Mouse (Mus musculus) intestine, embryonic 15.5 days (tissue): ENCODE data around the gene Elf2. TPM values are rescaled to one million over a fixed set of nuclear protein-coding genes. Genes with fewer than 3 reads are reported as not detected.
"Not testable (repeated sequence)": the region's sequence is repeated elsewhere in the genome, so short reads cannot be mapped to it uniquely, and the experiment has no call there.

Experiments used
- ATAC-seq: fragments of 200-750 bp; cut with Nextera tagmentation; 2 replicates; pipeline ENCODE4 v1.8.0; 2017; ENCODE audit warnings: moderate TSS enrichment, moderate library complexity
- H3K27ac ChIP-seq: fragments of 300-500 bp; sonication (generic); 2 replicates; pipeline ENCODE4 v1.5.1; 2015; ENCODE audit warnings: mild to moderate bottlenecking, inconsistent platforms
- H3K27me3 ChIP-seq: fragments of 300-500 bp; sonication (generic); replicated peaks from 2 replicates; pipeline ENCODE4 v1.6.1; 2015; ENCODE audit warnings: inconsistent platforms
- H3K36me3 ChIP-seq: fragments of 300-500 bp; sonication (generic); 2 replicates; pipeline ENCODE4 v1.6.1; 2015; ENCODE audit warnings: inconsistent platforms
- H3K4me1 ChIP-seq: fragments of 300-500 bp; sonication (generic); replicated peaks from 2 replicates; pipeline ENCODE4 v1.6.1; 2015; ENCODE audit warnings: inconsistent platforms
- H3K4me2 ChIP-seq: fragments of 300-500 bp; sonication (generic); replicated peaks from 2 replicates; pipeline ENCODE4 v1.6.1; 2015; ENCODE audit warnings: mild to moderate bottlenecking, inconsistent platforms
- H3K4me3 ChIP-seq: fragments of 300-500 bp; sonication (generic); replicated peaks from 2 replicates; pipeline ENCODE4 v1.5.1; 2015; ENCODE audit warnings: inconsistent platforms
- H3K9ac ChIP-seq: fragments of 300-500 bp; sonication (generic); 2 replicates; pipeline ENCODE4 v1.6.1; 2015; ENCODE audit warnings: inconsistent platforms
- H3K9me3 ChIP-seq: fragments of 300-500 bp; sonication (generic); 2 replicates; pipeline ENCODE4 v1.6.1; 2016; ENCODE audit warnings: inconsistent platforms
- WGBS: fragments of 180-500 bp; shearing (Covaris S2); methylation state at CpG from one replicate; pipeline ENCODE4 v1.1.7; 2015; 5-methylcytosine and 5-hydroxymethylcytosine counted together
- polyA plus RNA-seq: library from polyadenylated mRNA; unstranded; fragments of >200 nt; fragmentation: Nextera tagmentation; extraction: Ambion mirVana; gene quantifications from 2 replicates; pipeline ENCODE4 v1.2.1, GENCODE M21; 2015

Gene Elf2
- polyA plus RNA-seq, 1 experiment from 2014 or later: 62.8 TPM

- Histone ChIP-seq H3K4me2 (peak overlapping the region; percentile 85), H3K27me3 (no peaks in the 10 kb centered on the region), H3K36me3 (no peaks in the 10 kb centered on the region), H3K9ac (peak overlapping the region; percentile 84), H3K4me1 (peaks cover 4% of the 10 kb centered on the region; the same call in 1 of the 2 replicates), H3K9me3 (no peaks in the 10 kb centered on the region), H3K4me3 (peak overlapping the region; percentile 92), H3K27ac (peak overlapping the region; percentile 95)
- peak; percentile 34 for ATAC-seq
- WGBS: under 1% methylated on average over 39 of the region's 39 CpGs
These were observed 115.2 kb downstream of the Elf2 start for GRCm38 (mm10) chr3:51225226-51225750.

DNA sequence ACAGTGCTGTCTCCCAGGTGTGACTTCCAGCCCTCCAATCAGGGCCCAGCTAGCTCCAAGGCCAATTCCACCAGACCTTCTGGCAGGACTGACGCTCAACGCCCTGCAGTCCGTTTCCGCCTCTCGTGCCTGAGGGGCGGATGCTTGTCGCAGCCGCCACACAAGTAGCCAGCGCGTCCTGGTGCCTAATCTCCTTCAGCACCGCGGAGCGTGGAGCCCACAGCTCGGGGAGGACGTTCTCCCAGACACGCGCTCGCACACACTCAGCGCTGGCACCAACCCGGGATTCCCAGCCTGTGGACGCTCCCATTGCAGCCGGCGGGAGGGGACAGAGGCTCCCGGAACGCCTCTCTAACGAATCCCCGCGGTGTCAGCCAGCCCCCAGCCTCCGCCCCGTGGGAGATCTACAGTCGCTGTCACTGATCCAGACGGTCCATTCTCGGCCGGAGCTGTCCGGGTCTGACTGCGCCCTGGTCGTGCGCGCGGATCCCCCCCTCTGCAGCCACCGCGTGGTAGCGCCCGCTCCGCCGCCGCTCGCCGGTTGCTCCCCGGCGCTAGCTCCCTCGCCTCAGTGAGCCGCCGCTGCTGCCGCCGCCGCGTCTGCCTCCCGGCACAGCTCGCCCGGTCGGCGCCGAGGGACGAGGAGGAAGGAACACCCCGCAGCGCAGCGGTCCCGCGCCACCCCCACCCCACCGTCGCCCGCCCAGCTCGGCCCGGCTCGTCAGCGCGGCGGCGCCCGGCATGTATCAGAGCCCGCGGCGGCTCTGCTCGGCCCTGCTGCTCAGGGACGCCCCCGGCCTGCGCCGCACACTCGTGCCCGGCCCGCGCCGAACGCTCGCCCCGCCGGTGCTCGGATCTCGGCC lies 115.9 kb downstream of the Elf2 start, which contains the start of gene Noct:
Gene Noct (plus strand): TSS at position 85 of the 863 bp plus-strand sequence.
- ATAC-seq: peak; percentile 91
- under 1% methylated on average over 87 of the region's 100 CpGs for WGBS

DNA sequence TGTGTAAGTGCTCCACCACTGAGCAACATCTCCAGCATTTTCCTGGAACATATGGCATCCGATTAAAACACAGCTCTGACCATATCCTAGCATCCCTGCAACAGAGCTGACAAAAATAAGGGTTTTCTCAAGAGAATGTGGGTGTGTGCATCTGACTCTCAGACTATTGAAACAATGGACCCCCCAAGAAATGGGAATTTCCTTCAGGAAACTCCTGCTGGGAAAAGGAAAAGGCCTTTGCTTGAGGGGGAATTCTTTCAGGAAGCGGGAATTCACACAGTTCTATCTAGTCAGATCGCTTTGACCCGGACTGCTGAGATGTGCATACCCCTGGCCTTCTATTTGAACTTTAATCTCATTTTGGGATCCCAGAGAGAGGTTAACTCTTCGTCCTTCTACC lies 116.9 kb downstream of the Elf2 start:
- no peaks in the 10 kb centered on the region for H3K9me3 ChIP-seq
- no peak overlapping the region for H3K4me3 ChIP-seq
- H3K27me3 ChIP-seq: no peaks in the 10 kb centered on the region
- no peak overlapping the region for H3K9ac ChIP-seq
- ATAC-seq: no peak
- H3K4me2 ChIP-seq: peak overlapping the region; percentile 85
- H3K27ac ChIP-seq: no peak overlapping the region
- WGBS: 31% methylated on average over 5 of the region's 5 CpGs
- peaks cover 4% of the 10 kb centered on the region; the same call in 1 of the 2 replicates for H3K4me1 ChIP-seq
- H3K36me3 ChIP-seq: no peaks in the 10 kb centered on the region

More for the DNA sequence above, 115.9 kb downstream of the Elf2 start, which contains the start of gene Noct:
- Histone ChIP-seq H3K4me1 (peaks cover 4% of the 10 kb centered on the region; the same call in 1 of the 2 replicates), H3K36me3 (no peaks in the 10 kb centered on the region), H3K27me3 (no peaks in the 10 kb centered on the region), H3K27ac (peak within 1 kb of the TSS; percentile 95), H3K4me3 (peak within 1 kb of the TSS; percentile 92), H3K9ac (peak within 1 kb of the TSS; percentile 84), H3K4me2 (peak within 1 kb of the TSS; percentile 85), H3K9me3 (no peaks in the 10 kb centered on the region)

DNA sequence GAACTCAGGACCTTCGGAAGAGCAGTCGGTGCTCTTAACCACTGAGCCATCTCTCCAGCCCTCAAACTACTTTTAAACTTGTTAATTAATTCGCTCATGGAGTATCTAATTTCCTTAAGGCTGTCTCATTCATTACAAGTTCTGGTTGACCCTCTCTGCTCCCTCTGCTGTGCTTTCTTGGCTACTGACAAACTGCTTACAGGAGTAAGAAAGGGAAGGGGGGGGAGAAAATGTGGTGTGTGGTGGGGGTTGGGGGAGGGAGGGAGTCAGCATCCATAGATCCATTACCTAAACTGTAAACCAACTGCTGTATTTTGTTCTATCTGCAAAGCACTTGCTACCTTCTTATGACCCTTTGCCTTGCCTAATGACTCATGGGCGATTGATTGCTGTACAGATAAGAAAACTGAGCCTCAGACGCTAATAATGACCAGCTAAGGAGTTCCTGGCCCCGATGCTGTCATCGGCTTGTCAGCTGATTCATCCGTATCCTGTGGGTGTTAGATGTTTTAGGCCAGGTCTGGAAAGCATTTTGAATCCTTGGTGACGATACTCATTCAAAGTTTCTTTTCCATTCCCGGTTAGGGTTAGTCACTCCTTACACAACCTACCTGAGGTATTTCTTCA lies 117.5 kb downstream of the Elf2 start:
- WGBS: 57% methylated on average over 10 of the region's 10 CpGs
- H3K4me1 ChIP-seq: peaks cover 4% of the 10 kb centered on the region; the same call in 1 of the 2 replicates
- H3K4me2 ChIP-seq: no peak overlapping the region
- H3K27me3 ChIP-seq: no peaks in the 10 kb centered on the region
- no peaks in the 10 kb centered on the region for H3K9me3 ChIP-seq
- H3K9ac ChIP-seq: no peak overlapping the region
- H3K27ac ChIP-seq: no peak overlapping the region
- H3K4me3 ChIP-seq: no peak overlapping the region
- H3K36me3 ChIP-seq: no peaks in the 10 kb centered on the region
- ATAC-seq: no peak

DNA sequence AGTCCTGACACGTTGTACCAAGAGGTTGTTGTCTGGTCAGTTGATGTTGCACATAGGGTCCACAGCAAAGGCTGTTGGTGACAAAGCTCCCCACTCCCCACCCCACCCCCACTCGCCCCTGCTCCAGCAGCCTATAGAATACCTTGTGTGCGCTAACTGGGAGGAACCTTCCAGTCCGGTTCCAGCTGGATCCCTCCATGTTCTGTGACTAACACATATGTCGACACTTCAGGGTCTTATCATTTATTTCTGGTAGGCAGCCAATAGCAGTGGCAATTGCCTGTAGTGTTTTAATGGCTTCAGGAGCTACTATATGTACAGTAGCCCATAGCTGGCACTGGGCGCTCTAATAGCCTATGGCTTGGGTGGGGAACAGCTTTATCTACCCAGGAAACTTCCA lies 118.2 kb downstream of the Elf2 start:
- H3K9ac ChIP-seq: no peak overlapping the region
- 90% methylated on average over 6 of the region's 6 CpGs for WGBS

DNA sequence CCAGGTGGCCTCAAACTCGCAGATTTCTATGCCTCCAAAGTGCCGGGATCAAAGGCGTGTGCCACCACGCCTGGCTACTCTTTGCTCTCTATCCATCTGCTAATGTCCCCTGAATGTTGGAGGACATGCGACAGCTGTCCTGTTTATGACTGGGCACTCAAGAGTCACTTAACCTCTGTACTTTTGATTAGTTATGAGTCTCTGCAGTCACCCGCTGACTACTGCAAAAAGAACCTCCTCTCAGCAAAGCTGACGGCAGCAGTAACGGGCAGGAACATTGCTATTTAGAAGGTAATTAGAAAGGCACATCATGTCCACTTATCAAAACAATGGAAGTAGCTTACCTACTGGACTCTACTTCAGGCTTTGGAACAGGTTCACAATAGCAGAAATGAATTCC lies 118.6 kb downstream of the Elf2 start:
- H3K4me1 ChIP-seq: peaks cover 4% of the 10 kb centered on the region; the same call in 1 of the 2 replicates
- WGBS: 62% methylated on average over 8 of the region's 8 CpGs
- no peak for ATAC-seq
- no peak overlapping the region for H3K4me3 ChIP-seq
- no peak overlapping the region for H3K9ac ChIP-seq
- no peaks in the 10 kb centered on the region for H3K27me3 ChIP-seq
- H3K9me3 ChIP-seq: no peaks in the 10 kb centered on the region
- no peak overlapping the region for H3K27ac ChIP-seq
- H3K4me2 ChIP-seq: no peak overlapping the region
- H3K36me3 ChIP-seq: no peaks in the 10 kb centered on the region

More for the DNA sequence above, 118.2 kb downstream of the Elf2 start:
- Histone ChIP-seq H3K9me3 (no peaks in the 10 kb centered on the region), H3K27ac (no peak overlapping the region), H3K4me2 (no peak overlapping the region), H3K4me3 (no peak overlapping the region), H3K36me3 (no peaks in the 10 kb centered on the region), H3K4me1 (peaks cover 4% of the 10 kb centered on the region; the same call in 1 of the 2 replicates), H3K27me3 (no peaks in the 10 kb centered on the region)
- ATAC-seq: no peak

DNA sequence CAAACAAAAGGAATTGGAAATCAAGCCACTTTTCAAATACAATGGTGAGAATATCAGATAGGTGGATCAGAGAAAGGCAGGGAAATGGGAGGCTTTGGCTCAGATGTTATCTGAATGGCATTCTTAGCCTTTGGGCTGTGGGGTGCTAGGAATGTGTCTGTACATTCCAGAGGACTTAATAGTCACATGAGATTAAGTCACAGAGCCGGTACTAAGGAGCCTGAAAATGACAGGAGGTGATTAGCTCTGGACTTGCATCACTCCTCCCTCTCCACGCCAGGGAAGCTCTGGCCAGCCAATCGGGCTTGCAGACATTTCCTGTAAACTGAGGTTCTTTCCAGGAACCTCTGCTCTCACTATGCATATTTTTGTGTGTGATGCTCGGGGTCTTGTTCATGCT lies 119.6 kb downstream of the Elf2 start:
- H3K27me3 ChIP-seq: no peaks in the 10 kb centered on the region
- no peaks in the 10 kb centered on the region for H3K9me3 ChIP-seq
- WGBS: 36% methylated on average over 4 of the region's 4 CpGs
- H3K4me1 ChIP-seq: no peaks in the 10 kb centered on the region; the same call in 1 of the 2 replicates
- H3K4me3 ChIP-seq: no peak overlapping the region
- no peak for ATAC-seq
- H3K9ac ChIP-seq: no peak overlapping the region
- no peaks in the 10 kb centered on the region for H3K36me3 ChIP-seq
- H3K27ac ChIP-seq: no peak overlapping the region
- H3K4me2 ChIP-seq: no peak overlapping the region

DNA sequence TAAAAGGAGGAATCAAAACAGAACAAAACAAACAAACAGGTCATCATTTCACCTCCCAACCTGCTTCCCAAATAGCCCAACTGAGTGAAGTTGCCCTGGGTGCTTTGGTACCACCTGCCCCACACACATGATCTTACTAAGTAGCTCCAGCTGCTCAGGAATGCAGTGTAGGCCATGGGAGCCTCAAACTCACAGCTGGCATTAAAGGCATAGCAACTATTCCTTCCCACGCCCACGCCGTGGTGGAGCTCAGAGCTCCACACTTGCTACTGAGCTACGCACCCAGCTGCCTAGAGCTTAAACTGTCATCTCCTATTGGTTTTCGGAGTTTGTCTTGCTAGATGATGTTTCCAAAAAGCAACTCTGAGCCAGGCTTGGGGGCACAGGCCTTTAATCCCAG lies 121.2 kb downstream of the Elf2 start:
- Histone ChIP-seq H3K4me3 (no peak overlapping the region), H3K9me3 (no peaks in the 10 kb centered on the region), H3K4me1 (no peaks in the 10 kb centered on the region; the same call in 1 of the 2 replicates), H3K9ac (no peak overlapping the region), H3K27me3 (no peaks in the 10 kb centered on the region), H3K4me2 (no peak overlapping the region), H3K27ac (no peak overlapping the region), H3K36me3 (no peaks in the 10 kb centered on the region)
- WGBS: 87% methylated on average over 5 of the region's 5 CpGs
- no peak for ATAC-seq

DNA sequence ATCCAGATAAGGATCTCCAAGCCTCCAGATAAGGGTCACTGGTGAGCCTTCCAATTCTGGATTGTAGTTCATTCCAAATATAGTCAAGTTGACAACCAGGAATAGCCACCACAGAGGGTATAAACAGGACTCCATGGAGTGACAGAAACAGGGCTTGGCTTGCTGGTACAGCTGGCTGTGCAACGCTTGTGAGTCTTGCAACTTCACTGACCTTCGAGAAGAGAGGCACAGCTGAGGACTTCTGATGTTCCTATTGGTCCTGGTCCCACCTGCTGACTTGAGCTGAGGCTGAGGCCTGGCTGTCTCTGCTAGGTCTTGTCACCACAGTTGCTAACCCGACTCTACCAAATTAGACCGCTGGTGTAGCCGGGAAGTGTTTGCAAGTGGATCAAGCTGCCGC lies 122.1 kb downstream of the Elf2 start:
- H3K4me2 ChIP-seq, H3K9me3 ChIP-seq, H3K4me1 ChIP-seq, H3K36me3 ChIP-seq, ATAC-seq, H3K9ac ChIP-seq, H3K27me3 ChIP-seq, H3K4me3 ChIP-seq, H3K27ac ChIP-seq: not testable (repeated sequence)
- 92% methylated on average over 6 of the region's 6 CpGs for WGBS

DNA sequence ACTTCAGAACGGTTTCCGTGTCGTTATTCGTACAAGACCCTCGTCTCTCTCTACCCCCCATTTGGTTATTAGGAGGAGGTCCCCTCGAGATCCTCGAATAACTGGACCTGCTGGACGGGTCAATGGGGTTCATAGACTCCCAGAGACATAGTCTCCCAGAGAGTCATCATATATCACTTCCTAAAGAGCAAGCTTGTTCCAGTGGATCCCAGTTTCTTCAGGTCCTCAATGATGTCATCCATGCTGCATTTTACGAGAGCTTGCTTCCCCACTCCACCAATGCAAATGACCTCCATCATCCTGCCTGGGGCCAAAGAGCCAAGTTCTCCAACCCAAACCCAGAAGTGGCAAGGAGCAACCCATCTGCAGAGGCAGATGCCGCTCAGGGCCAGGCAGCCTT lies 124.1 kb downstream of the Elf2 start:
- not testable (repeated sequence) for H3K27ac ChIP-seq, H3K4me1 ChIP-seq, H3K36me3 ChIP-seq, H3K4me2 ChIP-seq, H3K4me3 ChIP-seq, H3K9me3 ChIP-seq, H3K9ac ChIP-seq, ATAC-seq, H3K27me3 ChIP-seq
- WGBS: 91% methylated on average over 8 of the region's 10 CpGs

- Histone ChIP-seq H3K9me3 (no peaks in the 10 kb centered on the region), H3K4me3 (no peak overlapping the region), H3K4me1 (no peaks in the 10 kb centered on the region), H3K27ac (no peak overlapping the region), H3K9ac (no peak overlapping the region), H3K36me3 (no peaks in the 10 kb centered on the region), H3K27me3 (no peaks in the 10 kb centered on the region), H3K4me2 (no peak overlapping the region)
- ATAC-seq: no peak
- 87% methylated on average over 6 of the region's 6 CpGs for WGBS
These were observed 124.8 kb downstream of the Elf2 start for GRCm38 (mm10) chr3:51215681-51216080.

GRCm38 (mm10) chr3:51213111-51213510 lies 127.4 kb downstream of the Elf2 start:
- Histone ChIP-seq H3K9ac (no peak overlapping the region), H3K9me3 (no peaks in the 10 kb centered on the region), H3K36me3 (no peaks in the 10 kb centered on the region), H3K27ac (no peak overlapping the region), H3K4me2 (no peak overlapping the region), H3K27me3 (no peaks in the 10 kb centered on the region), H3K4me1 (no peaks in the 10 kb centered on the region), H3K4me3 (no peak overlapping the region)
- 91% methylated on average over 3 of the region's 3 CpGs for WGBS
- ATAC-seq: no peak
